Mouse (Mus musculus) small intestine, adult 2 months (tissue): Measurements from ENCODE around the gene Dab2ip. TPM values are rescaled to one million over a fixed set of nuclear protein-coding genes. Genes with fewer than 3 reads are reported as not detected.

Source experiments
- H3K27ac ChIP-seq: fragments of 200-500 bp; 2 replicates; pipeline ENCODE4 v1.5.1; 2012; ENCODE audit warnings: low read depth, low read length, control low read depth, inconsistent platforms; ENCODE audit not compliant: insufficient read depth
- H3K27me3 ChIP-seq: fragments of 200-500 bp; 2 replicates; pipeline ENCODE4 v1.6.1; 2012; ENCODE audit warnings: mild to moderate bottlenecking, moderate library complexity, low read length, inconsistent platforms; ENCODE audit not compliant: control insufficient read depth, insufficient read depth
- H3K36me3 ChIP-seq: fragments of 200-500 bp; 2 replicates; pipeline ENCODE4 v1.6.1; 2012; ENCODE audit warnings: mild to moderate bottlenecking, low read length, control low read depth, inconsistent platforms; ENCODE audit not compliant: control insufficient read depth, insufficient read depth
- H3K4me1 ChIP-seq: fragments of 200-500 bp; 2 replicates; pipeline ENCODE4 v1.6.1; 2012; ENCODE audit warnings: low read length, inconsistent platforms, mixed read lengths; ENCODE audit not compliant: control insufficient read depth, insufficient read depth, insufficient read length
- H3K4me3 ChIP-seq: fragments of 200-500 bp; 2 replicates; pipeline ENCODE4 v1.5.1; 2012; ENCODE audit warnings: low read depth, mild to moderate bottlenecking, control low read depth, inconsistent platforms, low read length, moderate library complexity
- CTCF ChIP-seq: fragments of 200-500 bp; IDR thresholded peaks from 2 replicates; pipeline ENCODE4 v1.5.1; 2012; ENCODE audit warnings: low read depth, mild to moderate bottlenecking, control low read depth, inconsistent platforms, low read length, moderate library complexity, mixed read lengths; ENCODE audit not compliant: insufficient replicate concordance, insufficient read length; ENCODE audit errors: extremely low read depth
- POLR2A ChIP-seq: fragments of 200-500 bp; IDR thresholded peaks from 2 replicates; pipeline ENCODE4 v1.6.1; 2012; ENCODE audit warnings: low read depth, mild to moderate bottlenecking, control low read depth, inconsistent platforms, low read length, moderate library complexity
- WGBS: fragments of 180-500 bp; shearing (Covaris S2); methylation state at CpG from one replicate; pipeline ENCODE4 v1.1.7; 2018; 5-methylcytosine and 5-hydroxymethylcytosine counted together
- polyA plus RNA-seq: library from polyadenylated mRNA; depleted of rRNA; stranded (reverse); fragments of >200 nt; gene quantifications from 2 replicates; pipeline ENCODE4 v1.2.3, GENCODE M21; 2012

Gene Dab2ip
- polyA plus RNA-seq, 1 experiment: 140 TPM

GRCm38 (mm10) chr2:35723691-35724090, 165.6 kb downstream of the Dab2ip start:
- peaks cover 92% of the 10 kb centered on the region for H3K36me3 ChIP-seq
- 76% methylated on average over 7 of the region's 7 CpGs for WGBS
- no peaks in the 10 kb centered on the region for H3K27me3 ChIP-seq
- H3K4me3 ChIP-seq: no peak overlapping the region
- peaks cover 3% of the 10 kb centered on the region; the same call in 1 of the 2 replicates for H3K4me1 ChIP-seq
- H3K27ac ChIP-seq: no peak overlapping the region
- TF ChIP-seq CTCF: no peak
- no peak for TF ChIP-seq POLR2A

GRCm38 (mm10) chr2:35728633-35729032, 170.6 kb downstream of the Dab2ip start:
- 40% methylated on average over 5 of the region's 5 CpGs for WGBS
- Histone ChIP-seq H3K36me3 (peaks cover 64% of the 10 kb centered on the region), H3K4me3 (no peak overlapping the region), H3K4me1 (peaks cover 14% of the 10 kb centered on the region), H3K27me3 (no peaks in the 10 kb centered on the region), H3K27ac (no peak overlapping the region)
- no peak for TF ChIP-seq POLR2A
- no peak for TF ChIP-seq CTCF

- peak; percentile 15; the same call in 1 of the 2 replicates for TF ChIP-seq CTCF
- no peak for TF ChIP-seq POLR2A
- Histone ChIP-seq H3K27me3 (no peaks in the 10 kb centered on the region), H3K36me3 (peaks cover 59% of the 10 kb centered on the region), H3K4me1 (peaks cover 14% of the 10 kb centered on the region), H3K4me3 (no peak overlapping the region), H3K27ac (no peak overlapping the region)
- WGBS: 64% methylated on average over 16 of the region's 16 CpGs
These were observed 171.3 kb downstream of the Dab2ip start for GRCm38 (mm10) chr2:35729077-35730065.

GRCm38 (mm10) chr2:35731671-35732449, 173.8 kb downstream of the Dab2ip start:
- peaks cover 14% of the 10 kb centered on the region for H3K4me1 ChIP-seq
- WGBS: 63% methylated on average over 18 of the region's 18 CpGs
- no peak overlapping the region for H3K27ac ChIP-seq

GRCm38 (mm10) chr2:35735001-35735400, 176.9 kb downstream of the Dab2ip start:
- Histone ChIP-seq H3K27ac (no peak overlapping the region), H3K27me3 (no peaks in the 10 kb centered on the region), H3K4me1 (no peaks in the 10 kb centered on the region), H3K36me3 (peaks cover 10% of the 10 kb centered on the region), H3K4me3 (no peak overlapping the region)
- no peak for TF ChIP-seq POLR2A
- TF ChIP-seq CTCF: peak; percentile 55; the same call in 1 of the 2 replicates
- 100% methylated on average over 2 of the region's 2 CpGs for WGBS

More at GRCm38 (mm10) chr2:35731671-35732449, 173.8 kb downstream of the Dab2ip start:
- Histone ChIP-seq H3K4me3 (no peak overlapping the region), H3K27me3 (no peaks in the 10 kb centered on the region), H3K36me3 (peaks cover 38% of the 10 kb centered on the region)
- no peak for TF ChIP-seq CTCF
- no peak for TF ChIP-seq POLR2A

GRCm38 (mm10) chr2:35736061-35736460, 178.0 kb downstream of the Dab2ip start:
- no peak overlapping the region for H3K27ac ChIP-seq
- no peaks in the 10 kb centered on the region for H3K27me3 ChIP-seq
- peaks cover 2% of the 10 kb centered on the region; the same call in 1 of the 2 replicates for H3K36me3 ChIP-seq
- TF ChIP-seq CTCF (no peak), POLR2A (no peak)
- no peak overlapping the region for H3K4me3 ChIP-seq
- 50% methylated on average over 2 of the region's 2 CpGs for WGBS
- H3K4me1 ChIP-seq: no peaks in the 10 kb centered on the region

- Histone ChIP-seq H3K4me1 (no peaks in the 10 kb centered on the region), H3K4me3 (no peak overlapping the region), H3K27me3 (no peaks in the 10 kb centered on the region), H3K27ac (no peak overlapping the region), H3K36me3 (no peaks in the 10 kb centered on the region)
- WGBS: 76% methylated on average over 7 of the region's 7 CpGs
- TF ChIP-seq CTCF (no peak), POLR2A (no peak)
These were observed 179.5 kb downstream of the Dab2ip start for GRCm38 (mm10) chr2:35737467-35738027.
